Mouse (Mus musculus) frontal cortex, adult 2 months (tissue): ENCODE results near the gene Fbxl17. TPM values are rescaled to one million over a fixed set of nuclear protein-coding genes. Genes with fewer than 3 reads are reported as not detected.

Source experiments
- DNase-seq, 2 experiments: peaks; one replicate each; pipeline ENCODE4 v3.0.0; 2022; ENCODE audit warnings: low spot score in 1 of 2; ENCODE audit errors: extremely low spot score in 1 of 2
- polyA plus RNA-seq: library from polyadenylated mRNA; depleted of rRNA; stranded (reverse); fragments of >200 nt; gene quantifications from 2 replicates; pipeline ENCODE4 v1.2.3, GENCODE M21; 2012

Gene Fbxl17
- polyA plus RNA-seq, 1 experiment: 27.0 TPM

- DNase-seq: no peak
Measured at GRCm38 (mm10) chr17:63344101-63344500, 155.7 kb downstream of the Fbxl17 start.

- DNase-seq: no peak
Measured at GRCm38 (mm10) chr17:63343076-63343475, 156.7 kb downstream of the Fbxl17 start.

- DNase-seq: peak in 1 of 2 experiments; percentile 28
Measured at GRCm38 (mm10) chr17:63342440-63342839, 157.4 kb downstream of the Fbxl17 start.

- DNase-seq: no peak
Measured at GRCm38 (mm10) chr17:63341203-63341602, 158.6 kb downstream of the Fbxl17 start.

- DNase-seq: no peak
Measured at GRCm38 (mm10) chr17:63328888-63329287, 170.9 kb downstream of the Fbxl17 start.

GRCm38 (mm10) chr17:63326227-63326626 lies 173.6 kb downstream of the Fbxl17 start:
- no peak for DNase-seq

GRCm38 (mm10) chr17:63324672-63325071 lies 175.1 kb downstream of the Fbxl17 start:
- no peak for DNase-seq

- DNase-seq: peak; percentile 63 to 88
Measured at GRCm38 (mm10) chr17:63324039-63324438, 175.8 kb downstream of the Fbxl17 start.

GRCm38 (mm10) chr17:63322846-63323245 lies 177.0 kb downstream of the Fbxl17 start:
- DNase-seq: no peak

- DNase-seq: no peak
Measured at GRCm38 (mm10) chr17:63321290-63321689, 178.5 kb downstream of the Fbxl17 start.

GRCm38 (mm10) chr17:63317518-63317917 lies 182.3 kb downstream of the Fbxl17 start:
- DNase-seq: no peak

GRCm38 (mm10) chr17:63315646-63316480 lies 184.0 kb downstream of the Fbxl17 start:
- DNase-seq: no peak

- no peak for DNase-seq
Measured at GRCm38 (mm10) chr17:63312804-63313203, 187.0 kb downstream of the Fbxl17 start.

GRCm38 (mm10) chr17:63312330-63312729 lies 187.5 kb downstream of the Fbxl17 start:
- no peak for DNase-seq

- no peak for DNase-seq
Measured at GRCm38 (mm10) chr17:63311613-63312012, 188.2 kb downstream of the Fbxl17 start.

- DNase-seq: no peak
Measured at GRCm38 (mm10) chr17:63310021-63310420, 189.8 kb downstream of the Fbxl17 start.

GRCm38 (mm10) chr17:63303862-63304261 lies 196.0 kb downstream of the Fbxl17 start:
- no peak for DNase-seq

- no peak for DNase-seq
Measured at GRCm38 (mm10) chr17:63301822-63302393, 197.9 kb downstream of the Fbxl17 start.

GRCm38 (mm10) chr17:63295471-63295870 lies 204.3 kb downstream of the Fbxl17 start:
- no peak for DNase-seq

GRCm38 (mm10) chr17:63294961-63295360 lies 204.9 kb downstream of the Fbxl17 start:
- DNase-seq: no peak

- DNase-seq: no peak
Measured at GRCm38 (mm10) chr17:63293979-63294378, 205.8 kb downstream of the Fbxl17 start.

GRCm38 (mm10) chr17:63289317-63289913 lies 210.4 kb downstream of the Fbxl17 start:
- no peak for DNase-seq
